Mouse (Mus musculus) hindbrain, embryonic 12.5 days (tissue): ENCODE measurements around the gene Idh1. TPM values are rescaled to one million over a fixed set of nuclear protein-coding genes. Genes with fewer than 3 reads are reported as not detected.

Experiments
- ATAC-seq: fragments of 200-750 bp; cut with Nextera tagmentation; 2 replicates; pipeline ENCODE4 v1.8.0; 2017; ENCODE audit warnings: moderate TSS enrichment; ENCODE audit not compliant: low FRiP score
- H3K27ac ChIP-seq: fragments of 300-500 bp; sonication (generic); 2 replicates; pipeline ENCODE4 v1.5.1; 2016; ENCODE audit warnings: mild to moderate bottlenecking
- H3K27me3 ChIP-seq: fragments of 300-500 bp; sonication (generic); 2 replicates; pipeline ENCODE4 v1.6.1; 2016; ENCODE audit warnings: mild to moderate bottlenecking
- H3K36me3 ChIP-seq: fragments of 300-500 bp; sonication (generic); 2 replicates; pipeline ENCODE4 v1.6.1; 2016; ENCODE audit warnings: mild to moderate bottlenecking
- H3K4me1 ChIP-seq: fragments of 300-500 bp; sonication (generic); 2 replicates; pipeline ENCODE4 v1.6.1; 2016
- H3K4me2 ChIP-seq: fragments of 300-500 bp; sonication (generic); replicated peaks from 2 replicates; pipeline ENCODE4 v1.6.1; 2016; ENCODE audit warnings: mild to moderate bottlenecking
- H3K4me3 ChIP-seq: fragments of 300-500 bp; sonication (generic); 2 replicates; pipeline ENCODE4 v1.5.1; 2016; ENCODE audit warnings: mild to moderate bottlenecking
- H3K9ac ChIP-seq: fragments of 300-500 bp; sonication (generic); 2 replicates; pipeline ENCODE4 v1.6.1; 2016; ENCODE audit warnings: mild to moderate bottlenecking, moderate library complexity
- H3K9me3 ChIP-seq: fragments of 300-500 bp; sonication (generic); replicated peaks from 2 replicates; pipeline ENCODE4 v1.6.1; 2016; ENCODE audit warnings: mild to moderate bottlenecking
- WGBS: fragments of 180-500 bp; shearing (Covaris S2); methylation state at CpG from one replicate; pipeline ENCODE4 v1.1.7; 2016; 5-methylcytosine and 5-hydroxymethylcytosine counted together
- polyA plus RNA-seq: library from polyadenylated mRNA; unstranded; fragments of >200 nt; fragmentation: Nextera tagmentation; extraction: Ambion mirVana; gene quantifications from 2 replicates; pipeline ENCODE4 v1.2.1, GENCODE M21; 2016

The Idh1 gene
- polyA plus RNA-seq, 1 experiment from 2014 or later = 383 TPM

- Histone ChIP-seq H3K4me3 (no peak overlapping the region), H3K4me2 (no peak overlapping the region), H3K27me3 (no peaks in the 10 kb centered on the region), H3K9me3 (no peaks in the 10 kb centered on the region), H3K36me3 (no peaks in the 10 kb centered on the region), H3K27ac (no peak overlapping the region), H3K4me1 (no peaks in the 10 kb centered on the region), H3K9ac (no peak overlapping the region)
- ATAC-seq = no peak
- WGBS = 79% methylated on average over 3 of the region's 3 CpGs
These were observed 56.1 kb downstream of the Idh1 start for GRCm38 (mm10) chr1:65130226-65130625.

GRCm38 (mm10) chr1:65129634-65130180 is 56.6 kb downstream of the Idh1 start:
- H3K27ac ChIP-seq = no peak overlapping the region
- no peak overlapping the region for H3K4me3 ChIP-seq
- H3K4me2 ChIP-seq = no peak overlapping the region
- H3K27me3 ChIP-seq = no peaks in the 10 kb centered on the region
- ATAC-seq = no peak
- H3K4me1 ChIP-seq = no peaks in the 10 kb centered on the region
- H3K36me3 ChIP-seq = no peaks in the 10 kb centered on the region
- no peaks in the 10 kb centered on the region for H3K9me3 ChIP-seq
- no peak overlapping the region for H3K9ac ChIP-seq
- WGBS = 80% methylated on average over 3 of the region's 3 CpGs

GRCm38 (mm10) chr1:65122574-65123372 is 63.5 kb downstream of the Idh1 start, which contains the start of gene D630023F18Rik:
D630023F18Rik (minus strand) TSS chr1:65123214.
- peak within 1 kb of the TSS; percentile 20; the same call in 1 of the 2 replicates for H3K4me3 ChIP-seq
- H3K9me3 ChIP-seq = no peaks in the 10 kb centered on the region
- ATAC-seq = no peak
- H3K4me2 ChIP-seq = peak within 1 kb of the TSS; percentile 44
- H3K36me3 ChIP-seq = no peaks in the 10 kb centered on the region
- no peaks in the 10 kb centered on the region for H3K4me1 ChIP-seq
- WGBS = 27% methylated on average over 9 of the region's 9 CpGs
- H3K27me3 ChIP-seq = no peaks in the 10 kb centered on the region
- H3K27ac ChIP-seq = no peak within 1 kb of the TSS
- H3K9ac ChIP-seq = no peak within 1 kb of the TSS

- H3K9ac ChIP-seq = no peak within 1 kb of the TSS
- no peaks in the 10 kb centered on the region for H3K36me3 ChIP-seq
- ATAC-seq = no peak
- no peaks in the 10 kb centered on the region for H3K4me1 ChIP-seq
- no peak within 1 kb of the TSS for H3K4me3 ChIP-seq
- H3K27me3 ChIP-seq = no peaks in the 10 kb centered on the region
- H3K27ac ChIP-seq = no peak within 1 kb of the TSS
- no peaks in the 10 kb centered on the region for H3K9me3 ChIP-seq
- 89% methylated on average over 1 of the region's 1 CpGs for WGBS
- H3K4me2 ChIP-seq = no peak within 1 kb of the TSS
These were observed 66.9 kb downstream of the Idh1 start, which contains the start of gene Gm28845 for GRCm38 (mm10) chr1:65119438-65119837. Gm28845 (minus strand) TSS chr1:65119558.

- 70% methylated on average over 8 of the region's 8 CpGs for WGBS
- Histone ChIP-seq H3K9ac (no peak overlapping the region), H3K4me1 (no peaks in the 10 kb centered on the region), H3K9me3 (no peaks in the 10 kb centered on the region), H3K27me3 (no peaks in the 10 kb centered on the region), H3K27ac (no peak overlapping the region), H3K4me2 (no peak overlapping the region), H3K36me3 (no peaks in the 10 kb centered on the region), H3K4me3 (no peak overlapping the region)
- ATAC-seq = no peak
These were observed 68.0 kb downstream of the Idh1 start for GRCm38 (mm10) chr1:65118150-65118913.

GRCm38 (mm10) chr1:65113536-65114172 is 72.6 kb downstream of the Idh1 start:
- no peak overlapping the region for H3K27ac ChIP-seq
- no peaks in the 10 kb centered on the region for H3K27me3 ChIP-seq
- no peak overlapping the region for H3K9ac ChIP-seq
- WGBS = 89% methylated on average over 5 of the region's 5 CpGs
- 0 out of 2 replicates have a peak, but pooled peaks cover 2% of the 10 kb centered on the region for H3K4me1 ChIP-seq
- H3K36me3 ChIP-seq = no peaks in the 10 kb centered on the region
- ATAC-seq = no peak
- no peaks in the 10 kb centered on the region for H3K9me3 ChIP-seq
- no peak overlapping the region for H3K4me3 ChIP-seq
- no peak overlapping the region for H3K4me2 ChIP-seq

- H3K27ac ChIP-seq = no peak overlapping the region
- H3K36me3 ChIP-seq = no peaks in the 10 kb centered on the region
- no peak for ATAC-seq
- no peak overlapping the region for H3K9ac ChIP-seq
- no peaks in the 10 kb centered on the region for H3K27me3 ChIP-seq
- H3K9me3 ChIP-seq = no peaks in the 10 kb centered on the region
- 0 out of 2 replicates have a peak, but pooled peaks cover 2% of the 10 kb centered on the region for H3K4me1 ChIP-seq
- 49% methylated on average over 14 of the region's 14 CpGs for WGBS
- no peak overlapping the region for H3K4me3 ChIP-seq
- peak overlapping the region; percentile 35 for H3K4me2 ChIP-seq
These were observed 73.5 kb downstream of the Idh1 start for GRCm38 (mm10) chr1:65112807-65113196.

GRCm38 (mm10) chr1:65112031-65112806 is 74.1 kb downstream of the Idh1 start:
- peak; percentile 58; the same call in 1 of the 2 replicates for ATAC-seq
- H3K27me3 ChIP-seq = no peaks in the 10 kb centered on the region
- H3K27ac ChIP-seq = no peak overlapping the region
- H3K36me3 ChIP-seq = no peaks in the 10 kb centered on the region
- H3K4me3 ChIP-seq = no peak overlapping the region
- H3K9ac ChIP-seq = no peak overlapping the region
- 0 out of 2 replicates have a peak, but pooled peaks cover 2% of the 10 kb centered on the region for H3K4me1 ChIP-seq
- WGBS = 12% methylated on average over 8 of the region's 8 CpGs
- H3K9me3 ChIP-seq = no peaks in the 10 kb centered on the region
- H3K4me2 ChIP-seq = peak overlapping the region; percentile 35

GRCm38 (mm10) chr1:65109756-65110435 is 76.4 kb downstream of the Idh1 start:
- H3K27me3 ChIP-seq = no peaks in the 10 kb centered on the region
- no peaks in the 10 kb centered on the region for H3K36me3 ChIP-seq
- H3K9ac ChIP-seq = no peak overlapping the region
- H3K4me1 ChIP-seq = 0 out of 2 replicates have a peak, but pooled peaks cover 2% of the 10 kb centered on the region
- no peak overlapping the region for H3K4me2 ChIP-seq
- H3K4me3 ChIP-seq = no peak overlapping the region
- no peak for ATAC-seq
- no peaks in the 10 kb centered on the region for H3K9me3 ChIP-seq
- 77% methylated on average over 25 of the region's 25 CpGs for WGBS
- H3K27ac ChIP-seq = no peak overlapping the region

- no peaks in the 10 kb centered on the region for H3K9me3 ChIP-seq
- H3K4me1 ChIP-seq = 0 out of 2 replicates have a peak, but pooled peaks cover 2% of the 10 kb centered on the region
- 89% methylated on average over 8 of the region's 8 CpGs for WGBS
- ATAC-seq = no peak
- H3K4me2 ChIP-seq = no peak overlapping the region
- H3K27ac ChIP-seq = no peak overlapping the region
- no peak overlapping the region for H3K9ac ChIP-seq
- no peak overlapping the region for H3K4me3 ChIP-seq
- H3K27me3 ChIP-seq = no peaks in the 10 kb centered on the region
- H3K36me3 ChIP-seq = no peaks in the 10 kb centered on the region
These were observed 77.1 kb downstream of the Idh1 start for GRCm38 (mm10) chr1:65109196-65109595.
